Mouse (Mus musculus): ENCODE data around the gene Elob. TPM values are rescaled to one million over a fixed set of nuclear protein-coding genes. Genes with fewer than 3 reads are reported as not detected.

The Elob gene
- polyA plus RNA-seq, 1 experiment from 2014 or later, result 1,057 TPM

DNA sequence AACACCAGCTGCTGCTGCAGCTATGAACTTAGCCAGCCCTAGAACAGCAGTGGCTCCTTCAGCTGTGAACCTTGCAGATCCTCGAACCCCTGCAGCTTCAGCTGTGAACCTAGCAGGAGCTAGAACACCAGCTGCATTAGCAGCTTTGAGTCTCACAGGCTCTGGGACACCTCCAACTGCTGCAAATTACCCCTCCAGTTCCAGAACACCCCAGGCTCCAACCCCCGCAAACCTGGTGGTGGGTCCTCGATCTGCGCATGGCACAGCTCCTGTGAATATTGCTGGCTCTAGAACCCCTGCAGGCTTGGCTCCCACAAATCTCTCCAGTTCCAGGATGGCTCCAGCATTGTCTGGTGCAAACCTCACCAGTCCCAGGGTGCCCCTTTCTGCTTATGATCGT is 8.2 kb downstream of the Elob start:
- Histone ChIP-seq H3K4me3 (ENCODE audit: low read depth, low read length) (no peak overlapping the region), H3K9me3 (replicated peaks; ENCODE audit: control insufficient read depth, low read length) (no peaks in the 10 kb centered on the region; the same call in 1 of the 2 replicates), H3K4me1 (ENCODE audit: control insufficient read depth, insufficient read depth, low read length) (no peaks in the 10 kb centered on the region), H3K36me3 (replicated peaks; ENCODE audit: control insufficient read depth, insufficient read depth, low read depth, low read length) (peaks cover 73% of the 10 kb centered on the region), H3K4me2 (ENCODE audit: low read depth, low read length) (no peak overlapping the region), H3K27me3 (ENCODE audit: control insufficient read depth, insufficient read depth, low read length) (no peaks in the 10 kb centered on the region), H3K27ac (replicated peaks; ENCODE audit: low read depth, low read length) (no peak overlapping the region), H3K9ac (replicated peaks; ENCODE audit: low read length) (no peak overlapping the region)
- 95% methylated on average over 5 of the region's 5 CpGs for WGBS
- ATAC-seq (replicated peaks; ENCODE audit: insufficient number of reproducible peaks, low FRiP score, low TSS enrichment, low read depth), result no peak
- DNase-seq (ENCODE audit: low spot score), result no peak

DNA sequence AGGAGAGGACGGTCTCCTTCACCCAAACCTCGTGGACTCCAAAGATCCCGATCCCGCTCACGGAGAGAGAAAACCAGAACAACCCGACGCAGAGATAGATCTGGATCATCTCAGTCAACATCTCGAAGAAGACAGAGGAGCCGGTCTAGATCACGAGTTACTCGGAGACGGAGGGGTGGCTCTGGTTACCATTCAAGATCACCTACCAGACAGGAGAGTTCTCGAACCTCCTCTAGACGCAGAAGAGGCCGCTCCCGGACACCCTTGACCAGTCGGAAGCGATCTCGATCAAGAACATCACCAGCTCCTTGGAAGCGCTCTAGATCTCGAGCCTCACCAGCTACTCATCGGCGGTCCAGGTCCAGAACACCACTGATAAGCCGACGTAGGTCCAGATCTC is 9.7 kb downstream of the Elob start:
- ATAC-seq (replicated peaks; ENCODE audit: insufficient number of reproducible peaks, low FRiP score, low TSS enrichment, low read depth) (no peak), DNase-seq (ENCODE audit: low spot score) (no peak)
- H3K4me1 ChIP-seq (ENCODE audit: control insufficient read depth, insufficient read depth, low read length), result no peaks in the 10 kb centered on the region
- H3K9me3 ChIP-seq (replicated peaks; ENCODE audit: control insufficient read depth, low read length), result no peaks in the 10 kb centered on the region; the same call in 1 of the 2 replicates
- H3K27ac ChIP-seq (replicated peaks; ENCODE audit: low read depth, low read length), result no peak overlapping the region
- no peaks in the 10 kb centered on the region for H3K27me3 ChIP-seq (ENCODE audit: control insufficient read depth, insufficient read depth, low read length)
- 98% methylated on average over 25 of the region's 25 CpGs for WGBS
- H3K4me3 ChIP-seq (ENCODE audit: low read depth, low read length), result no peak overlapping the region
- H3K9ac ChIP-seq (replicated peaks; ENCODE audit: low read length), result no peak overlapping the region
- no peak overlapping the region for H3K4me2 ChIP-seq (ENCODE audit: low read depth, low read length)
- H3K36me3 ChIP-seq (replicated peaks; ENCODE audit: control insufficient read depth, insufficient read depth, low read depth, low read length), result peaks cover 83% of the 10 kb centered on the region

DNA sequence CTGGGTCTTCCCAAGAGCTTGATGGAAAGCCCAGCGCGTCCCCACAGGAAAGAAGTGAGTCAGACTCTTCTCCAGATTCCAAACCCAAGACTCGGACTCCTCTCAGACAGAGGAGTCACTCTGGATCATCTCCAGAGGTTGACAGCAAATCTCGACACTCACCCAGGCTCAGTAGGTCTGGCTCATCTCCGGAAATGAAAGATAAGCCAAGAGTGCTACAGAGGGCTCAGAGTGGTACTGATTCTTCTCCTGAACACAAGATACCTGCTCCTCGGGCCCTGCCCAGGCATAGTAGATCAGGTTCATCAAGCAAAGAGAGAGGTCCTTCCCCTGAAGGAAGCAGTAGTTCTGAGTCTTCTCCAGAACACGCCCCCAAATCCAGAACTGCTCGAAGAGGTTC is 10.4 kb downstream of the Elob start:
- ATAC-seq (replicated peaks; ENCODE audit: insufficient number of reproducible peaks, low FRiP score, low TSS enrichment, low read depth) (no peak), DNase-seq (ENCODE audit: low spot score) (no peak)
- H3K4me1 ChIP-seq (ENCODE audit: control insufficient read depth, insufficient read depth, low read length), result no peaks in the 10 kb centered on the region
- H3K4me2 ChIP-seq (ENCODE audit: low read depth, low read length), result no peak overlapping the region
- H3K36me3 ChIP-seq (replicated peaks; ENCODE audit: control insufficient read depth, insufficient read depth, low read depth, low read length), result peaks cover 83% of the 10 kb centered on the region
- no peaks in the 10 kb centered on the region for H3K27me3 ChIP-seq (ENCODE audit: control insufficient read depth, insufficient read depth, low read length)
- no peak overlapping the region for H3K4me3 ChIP-seq (ENCODE audit: low read depth, low read length)
- WGBS, result 98% methylated on average over 8 of the region's 8 CpGs
- no peak overlapping the region for H3K9ac ChIP-seq (replicated peaks; ENCODE audit: low read length)
- H3K27ac ChIP-seq (replicated peaks; ENCODE audit: low read depth, low read length), result no peak overlapping the region
- H3K9me3 ChIP-seq (replicated peaks; ENCODE audit: control insufficient read depth, low read length), result no peaks in the 10 kb centered on the region; the same call in 1 of the 2 replicates

DNA sequence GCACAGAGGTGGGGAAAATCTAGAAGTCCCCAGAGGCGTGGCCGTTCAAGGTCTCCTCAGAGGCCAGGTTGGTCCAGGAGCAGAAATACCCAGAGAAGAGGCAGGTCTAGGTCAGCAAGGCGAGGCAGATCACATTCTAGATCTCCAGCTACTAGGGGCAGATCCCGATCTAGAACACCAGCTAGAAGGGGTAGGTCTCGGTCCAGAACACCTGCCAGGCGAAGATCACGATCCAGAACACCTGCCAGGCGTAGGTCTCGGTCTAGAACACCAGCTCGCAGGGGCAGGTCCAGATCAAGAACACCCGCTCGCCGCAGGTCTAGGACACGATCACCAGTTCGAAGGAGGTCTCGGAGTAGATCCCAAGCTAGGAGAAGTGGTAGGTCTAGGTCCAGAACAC is 13.3 kb downstream of the Elob start:
- WGBS, result over 99% methylated on average over 16 of the region's 16 CpGs
- Histone ChIP-seq H3K27ac (replicated peaks; ENCODE audit: low read depth, low read length) (no peak overlapping the region), H3K36me3 (replicated peaks; ENCODE audit: control insufficient read depth, insufficient read depth, low read depth, low read length) (peaks cover 75% of the 10 kb centered on the region), H3K9me3 (replicated peaks; ENCODE audit: control insufficient read depth, low read length) (no peaks in the 10 kb centered on the region; the same call in 1 of the 2 replicates), H3K27me3 (ENCODE audit: control insufficient read depth, insufficient read depth, low read length) (no peaks in the 10 kb centered on the region), H3K9ac (replicated peaks; ENCODE audit: low read length) (no peak overlapping the region), H3K4me3 (ENCODE audit: low read depth, low read length) (no peak overlapping the region), H3K4me1 (ENCODE audit: control insufficient read depth, insufficient read depth, low read length) (no peaks in the 10 kb centered on the region), H3K4me2 (ENCODE audit: low read depth, low read length) (no peak overlapping the region)
- DNase-seq (ENCODE audit: low spot score) (no peak), ATAC-seq (replicated peaks; ENCODE audit: insufficient number of reproducible peaks, low FRiP score, low TSS enrichment, low read depth) (no peak)

DNA sequence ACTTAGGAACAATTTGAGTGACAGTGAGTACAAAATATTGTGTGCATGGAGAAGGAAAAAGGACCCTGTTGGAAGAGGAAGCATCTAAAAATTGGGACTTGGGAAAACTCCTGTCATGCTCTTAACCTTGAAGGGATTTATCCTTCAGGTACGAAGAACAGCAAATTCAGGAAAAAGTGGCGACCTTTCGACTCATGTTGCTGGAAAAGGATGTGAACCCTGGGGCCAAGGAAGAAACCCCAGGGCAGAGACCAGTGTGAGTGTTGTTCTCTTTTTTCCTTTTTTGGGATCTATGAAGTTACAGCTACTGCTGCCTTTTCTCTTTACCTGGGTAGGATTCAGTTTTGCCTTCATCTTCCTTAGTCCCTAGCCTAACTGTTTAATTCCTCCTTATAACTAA is 21.0 kb downstream of the Elob start:
- ATAC-seq (replicated peaks; ENCODE audit: insufficient number of reproducible peaks, low FRiP score, low TSS enrichment, low read depth), result no peak
- Histone ChIP-seq H3K36me3 (replicated peaks; ENCODE audit: control insufficient read depth, insufficient read depth, low read depth, low read length) (peaks cover 9% of the 10 kb centered on the region), H3K9me3 (replicated peaks; ENCODE audit: control insufficient read depth, low read length) (no peaks in the 10 kb centered on the region), H3K9ac (replicated peaks; ENCODE audit: low read length) (no peak overlapping the region), H3K4me3 (ENCODE audit: low read depth, low read length) (no peak overlapping the region), H3K4me1 (ENCODE audit: control insufficient read depth, insufficient read depth, low read length) (no peaks in the 10 kb centered on the region), H3K27me3 (ENCODE audit: control insufficient read depth, insufficient read depth, low read length) (no peaks in the 10 kb centered on the region), H3K4me2 (ENCODE audit: low read depth, low read length) (no peak overlapping the region), H3K27ac (replicated peaks; ENCODE audit: low read depth, low read length) (no peak overlapping the region)
- no peak for DNase-seq (ENCODE audit: low spot score)
- WGBS, result 83% methylated on average over 3 of the region's 3 CpGs

DNA sequence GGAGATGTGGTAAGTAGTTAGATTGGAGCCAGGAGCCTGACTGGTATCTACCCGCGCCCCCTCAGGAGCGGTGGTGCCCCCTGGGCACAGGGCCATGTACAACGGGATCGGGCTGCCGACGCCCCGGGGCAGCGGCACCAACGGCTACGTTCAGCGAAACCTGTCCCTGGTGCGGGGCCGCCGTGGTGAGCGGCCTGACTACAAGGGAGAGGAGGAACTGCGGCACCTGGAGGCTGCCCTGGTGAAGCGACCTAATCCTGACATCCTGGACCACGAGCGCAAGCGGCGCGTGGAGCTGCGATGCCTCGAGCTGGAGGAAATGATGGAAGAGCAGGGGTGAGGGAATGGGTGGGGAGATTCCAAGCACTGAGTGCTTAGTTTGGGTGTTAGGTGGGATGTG is 22.1 kb downstream of the Elob start:
- Histone ChIP-seq H3K27me3 (ENCODE audit: control insufficient read depth, insufficient read depth, low read length) (no peaks in the 10 kb centered on the region), H3K4me3 (ENCODE audit: low read depth, low read length) (no peak overlapping the region; the same call in 1 of the 2 replicates), H3K9ac (replicated peaks; ENCODE audit: low read length) (no peak overlapping the region), H3K36me3 (replicated peaks; ENCODE audit: control insufficient read depth, insufficient read depth, low read depth, low read length) (peaks cover 5% of the 10 kb centered on the region), H3K4me2 (ENCODE audit: low read depth, low read length) (no peak overlapping the region), H3K9me3 (replicated peaks; ENCODE audit: control insufficient read depth, low read length) (no peaks in the 10 kb centered on the region), H3K4me1 (ENCODE audit: control insufficient read depth, insufficient read depth, low read length) (no peaks in the 10 kb centered on the region), H3K27ac (replicated peaks; ENCODE audit: low read depth, low read length) (no peak overlapping the region)
- ATAC-seq (replicated peaks; ENCODE audit: insufficient number of reproducible peaks, low FRiP score, low TSS enrichment, low read depth) (no peak), DNase-seq (ENCODE audit: low spot score) (no peak)
- WGBS, result 82% methylated on average over 25 of the region's 25 CpGs

DNA sequence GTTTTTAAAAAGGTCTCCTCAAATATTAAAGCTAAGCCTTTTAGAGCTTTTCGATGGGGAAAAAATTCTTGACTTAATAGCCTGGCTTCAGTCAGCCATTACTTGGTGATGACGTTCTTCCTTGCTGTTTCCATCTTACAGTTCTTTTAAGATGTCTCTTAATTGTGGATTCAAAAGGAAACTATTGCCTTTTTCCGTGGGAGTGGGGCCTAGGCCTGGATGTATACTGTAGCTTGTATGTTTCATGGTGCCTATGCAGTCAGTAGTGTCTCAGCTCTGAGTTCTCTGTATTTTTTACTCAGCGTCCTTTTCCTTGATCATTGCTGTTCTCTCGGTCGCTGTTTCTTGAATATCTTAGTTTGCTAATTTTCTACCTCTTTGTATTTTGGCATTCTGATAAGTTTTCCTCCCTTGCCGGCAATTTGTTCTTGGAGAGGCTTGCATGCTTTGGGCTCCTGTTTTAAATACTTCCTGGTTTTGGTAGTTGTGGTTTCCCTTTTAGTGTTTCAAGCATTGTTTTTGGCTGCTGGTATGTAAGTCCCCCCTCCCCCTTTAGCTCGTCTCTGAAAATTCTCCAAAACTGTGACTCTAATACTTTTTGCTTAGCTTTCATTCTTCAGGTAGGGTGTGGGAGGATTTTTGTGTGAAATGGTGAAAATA is 24.4 kb downstream of the Elob start:
- Histone ChIP-seq H3K9ac (replicated peaks; ENCODE audit: low read length) (peak overlapping the region; percentile 95), H3K27me3 (ENCODE audit: control insufficient read depth, insufficient read depth, low read length) (no peaks in the 10 kb centered on the region), H3K27ac (replicated peaks; ENCODE audit: low read depth, low read length) (no peak overlapping the region), H3K9me3 (replicated peaks; ENCODE audit: control insufficient read depth, low read length) (no peaks in the 10 kb centered on the region), H3K4me3 (ENCODE audit: low read depth, low read length) (peak overlapping the region; percentile 97), H3K36me3 (replicated peaks; ENCODE audit: control insufficient read depth, insufficient read depth, low read depth, low read length) (no peaks in the 10 kb centered on the region; the same call in 1 of the 2 replicates), H3K4me1 (ENCODE audit: control insufficient read depth, insufficient read depth, low read length) (no peaks in the 10 kb centered on the region), H3K4me2 (ENCODE audit: low read depth, low read length) (peak overlapping the region; percentile 55)
- DNase-seq (ENCODE audit: low spot score) (no peak), ATAC-seq (replicated peaks; ENCODE audit: insufficient number of reproducible peaks, low FRiP score, low TSS enrichment, low read depth) (no peak)
- 6% methylated on average over 8 of the region's 8 CpGs for WGBS

DNA sequence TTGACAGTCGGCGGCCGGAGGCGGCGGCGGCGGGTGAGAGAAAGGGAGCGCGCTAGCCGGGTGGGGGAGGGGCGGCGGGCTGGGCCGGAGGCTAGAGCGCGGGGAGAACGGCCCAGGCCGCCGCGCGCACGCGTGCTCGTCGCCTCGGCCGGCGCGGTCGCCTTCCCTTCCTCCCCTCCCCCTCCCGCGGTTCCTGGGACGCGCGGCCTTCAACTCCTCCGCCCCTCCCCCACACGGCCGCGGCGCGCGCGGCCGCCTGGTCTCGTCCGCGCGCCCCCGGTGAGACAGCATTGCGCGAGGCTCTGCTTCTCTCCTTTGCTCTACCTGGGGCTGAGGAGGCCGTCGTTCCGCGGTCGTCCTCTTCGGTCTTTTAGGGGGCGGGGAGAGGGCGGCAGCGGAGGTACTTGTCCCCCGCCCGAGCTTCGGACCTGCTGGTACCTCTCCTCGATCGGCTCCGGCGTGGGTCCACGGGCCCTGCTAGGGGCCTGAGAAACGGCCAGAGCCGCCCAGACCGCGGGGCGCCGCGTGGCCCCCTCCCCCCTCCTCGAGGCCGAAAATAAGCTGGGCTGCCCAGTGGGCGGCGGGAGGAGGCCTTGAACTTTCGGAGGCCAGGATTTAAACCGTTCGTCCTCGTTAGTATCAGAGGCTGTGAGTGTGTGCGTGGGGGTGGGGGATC is 25.4 kb downstream of the Elob start:
- under 1% methylated on average over 45 of the region's 83 CpGs for WGBS
- peak overlapping the region; percentile 95 for H3K9ac ChIP-seq (replicated peaks; ENCODE audit: low read length)
- no peaks in the 10 kb centered on the region for H3K4me1 ChIP-seq (ENCODE audit: control insufficient read depth, insufficient read depth, low read length)
- H3K4me3 ChIP-seq (ENCODE audit: low read depth, low read length), result peak overlapping the region; percentile 97
- peak; percentile 45 for ATAC-seq (replicated peaks; ENCODE audit: insufficient number of reproducible peaks, low FRiP score, low TSS enrichment, low read depth)
- H3K27me3 ChIP-seq (ENCODE audit: control insufficient read depth, insufficient read depth, low read length), result no peaks in the 10 kb centered on the region
- peak overlapping the region; percentile 81 for H3K27ac ChIP-seq (replicated peaks; ENCODE audit: low read depth, low read length)
- DNase-seq (ENCODE audit: low spot score), result peak; percentile 93
- H3K36me3 ChIP-seq (replicated peaks; ENCODE audit: control insufficient read depth, insufficient read depth, low read depth, low read length), result no peaks in the 10 kb centered on the region
- no peaks in the 10 kb centered on the region for H3K9me3 ChIP-seq (replicated peaks; ENCODE audit: control insufficient read depth, low read length)
- H3K4me2 ChIP-seq (ENCODE audit: low read depth, low read length), result peak overlapping the region; percentile 55
